Mouse (Mus musculus): ENCODE data around the gene Wdr45b. TPM values are rescaled to one million over a fixed set of nuclear protein-coding genes. Genes with fewer than 3 reads are reported as not detected.

Gene Wdr45b
- total and polyA plus RNA-seq, 2 experiments from 2014 or later, result 71.9 to 87.1 TPM

- H3K27ac ChIP-seq (ENCODE audit: low read depth, low read length), result no peak overlapping the region
- DNase-seq (ENCODE audit: low spot score), result no peak
- no peak for TF ChIP-seq CTCF (IDR thresholded peaks at IDR 0.05)
- H3K4me2 ChIP-seq (ENCODE audit: low read depth, low read length, poor library complexity, severe bottlenecking), result no peak overlapping the region
- no peak overlapping the region for H3K9ac ChIP-seq (replicated peaks; ENCODE audit: low read length, poor library complexity, severe bottlenecking)
- H3K27me3 ChIP-seq (ENCODE audit: insufficient read depth, low read length), result no peaks in the 10 kb centered on the region
- H3K4me3 ChIP-seq (ENCODE audit: low read depth, low read length), result no peak overlapping the region
- H3K36me3 ChIP-seq (ENCODE audit: insufficient read depth, low read length), result peaks cover 14% of the 10 kb centered on the region
- no peak for ATAC-seq (ENCODE audit: low FRiP score)
- no peaks in the 10 kb centered on the region for H3K4me1 ChIP-seq (ENCODE audit: insufficient read depth, low read length)
- 88% methylated on average over 1 of the region's 1 CpGs for WGBS
- no peaks in the 10 kb centered on the region for H3K9me3 ChIP-seq (ENCODE audit: low read length)
Measured at GRCm38 (mm10) chr11:121340287-121340686, 14.0 kb downstream of the Wdr45b start.

- WGBS, result 96% methylated on average over 1 of the region's 1 CpGs
- Histone ChIP-seq H3K4me1 (ENCODE audit: insufficient read depth, low read length) (no peaks in the 10 kb centered on the region), H3K9ac (replicated peaks; ENCODE audit: low read length, poor library complexity, severe bottlenecking) (no peak overlapping the region), H3K4me3 (ENCODE audit: low read depth, low read length) (no peak overlapping the region), H3K27ac (ENCODE audit: low read depth, low read length) (no peak overlapping the region), H3K36me3 (ENCODE audit: insufficient read depth, low read length) (peaks cover 12% of the 10 kb centered on the region), H3K9me3 (ENCODE audit: low read length) (no peaks in the 10 kb centered on the region), H3K4me2 (ENCODE audit: low read depth, low read length, poor library complexity, severe bottlenecking) (no peak overlapping the region), H3K27me3 (ENCODE audit: insufficient read depth, low read length) (no peaks in the 10 kb centered on the region)
- no peak for TF ChIP-seq CTCF (IDR thresholded peaks at IDR 0.05)
- DNase-seq (ENCODE audit: low spot score), result no peak
- no peak for ATAC-seq (ENCODE audit: low FRiP score)
Measured at GRCm38 (mm10) chr11:121339647-121340046, 14.6 kb downstream of the Wdr45b start.

- Histone ChIP-seq H3K4me1 (ENCODE audit: insufficient read depth, low read length) (no peaks in the 10 kb centered on the region), H3K4me3 (ENCODE audit: low read depth, low read length) (no peak overlapping the region), H3K4me2 (ENCODE audit: low read depth, low read length, poor library complexity, severe bottlenecking) (no peak overlapping the region), H3K36me3 (ENCODE audit: insufficient read depth, low read length) (peaks cover 43% of the 10 kb centered on the region), H3K9ac (replicated peaks; ENCODE audit: low read length, poor library complexity, severe bottlenecking) (no peak overlapping the region), H3K9me3 (ENCODE audit: low read length) (no peaks in the 10 kb centered on the region), H3K27me3 (ENCODE audit: insufficient read depth, low read length) (no peaks in the 10 kb centered on the region), H3K27ac (ENCODE audit: low read depth, low read length) (no peak overlapping the region)
- 95% methylated on average over 3 of the region's 3 CpGs for WGBS
- ATAC-seq (ENCODE audit: low FRiP score) (no peak), DNase-seq (ENCODE audit: low spot score) (no peak)
- TF ChIP-seq CTCF (IDR thresholded peaks at IDR 0.05), result no peak
Measured at GRCm38 (mm10) chr11:121331641-121332040, 22.6 kb downstream of the Wdr45b start.

GRCm38 (mm10) chr11:121328619-121329018, 25.6 kb downstream of the Wdr45b start:
- Histone ChIP-seq H3K27ac (ENCODE audit: low read depth, low read length) (no peak overlapping the region), H3K9me3 (ENCODE audit: low read length) (no peaks in the 10 kb centered on the region), H3K4me2 (ENCODE audit: low read depth, low read length, poor library complexity, severe bottlenecking) (no peak overlapping the region), H3K4me1 (ENCODE audit: insufficient read depth, low read length) (no peaks in the 10 kb centered on the region), H3K4me3 (ENCODE audit: low read depth, low read length) (no peak overlapping the region), H3K27me3 (ENCODE audit: insufficient read depth, low read length) (no peaks in the 10 kb centered on the region), H3K36me3 (ENCODE audit: insufficient read depth, low read length) (peaks cover 28% of the 10 kb centered on the region), H3K9ac (replicated peaks; ENCODE audit: low read length, poor library complexity, severe bottlenecking) (no peak overlapping the region)
- TF ChIP-seq CTCF (IDR thresholded peaks at IDR 0.05), result no peak
- ATAC-seq (ENCODE audit: low FRiP score) (no peak), DNase-seq (ENCODE audit: low spot score) (no peak)

GRCm38 (mm10) chr11:121328206-121328605, 26.0 kb downstream of the Wdr45b start:
- no peaks in the 10 kb centered on the region for H3K27me3 ChIP-seq (ENCODE audit: insufficient read depth, low read length)
- 94% methylated on average over 9 of the region's 9 CpGs for WGBS
- TF ChIP-seq CTCF (IDR thresholded peaks at IDR 0.05), result no peak
- H3K27ac ChIP-seq (ENCODE audit: low read depth, low read length), result no peak overlapping the region
- no peak overlapping the region for H3K4me2 ChIP-seq (ENCODE audit: low read depth, low read length, poor library complexity, severe bottlenecking)
- no peaks in the 10 kb centered on the region for H3K4me1 ChIP-seq (ENCODE audit: insufficient read depth, low read length)
- no peak overlapping the region for H3K4me3 ChIP-seq (ENCODE audit: low read depth, low read length)
- no peak overlapping the region for H3K9ac ChIP-seq (replicated peaks; ENCODE audit: low read length, poor library complexity, severe bottlenecking)
- ATAC-seq (ENCODE audit: low FRiP score) (no peak), DNase-seq (ENCODE audit: low spot score) (no peak)
- peaks cover 27% of the 10 kb centered on the region for H3K36me3 ChIP-seq (ENCODE audit: insufficient read depth, low read length)
- H3K9me3 ChIP-seq (ENCODE audit: low read length), result no peaks in the 10 kb centered on the region

- DNase-seq (ENCODE audit: low spot score) (no peak), ATAC-seq (ENCODE audit: low FRiP score) (no peak)
- Histone ChIP-seq H3K27me3 (ENCODE audit: insufficient read depth, low read length) (no peaks in the 10 kb centered on the region), H3K27ac (ENCODE audit: low read depth, low read length) (no peak overlapping the region), H3K4me3 (ENCODE audit: low read depth, low read length) (no peak overlapping the region), H3K9me3 (ENCODE audit: low read length) (no peaks in the 10 kb centered on the region), H3K4me2 (ENCODE audit: low read depth, low read length, poor library complexity, severe bottlenecking) (no peak overlapping the region), H3K9ac (replicated peaks; ENCODE audit: low read length, poor library complexity, severe bottlenecking) (no peak overlapping the region), H3K36me3 (ENCODE audit: insufficient read depth, low read length) (peaks cover 27% of the 10 kb centered on the region), H3K4me1 (ENCODE audit: insufficient read depth, low read length) (no peaks in the 10 kb centered on the region)
- TF ChIP-seq CTCF (IDR thresholded peaks at IDR 0.05), result no peak
- 97% methylated on average over 5 of the region's 5 CpGs for WGBS
Measured at GRCm38 (mm10) chr11:121326681-121327080, 27.6 kb downstream of the Wdr45b start.
